Mouse (Mus musculus) hematopoietic stem cell, adult 5-6 weeks (primary cell): ENCODE measurements around the gene St6galnac4. TPM values are rescaled to one million over a fixed set of nuclear protein-coding genes. Genes with fewer than 3 reads are reported as not detected.

Experiments
- ATAC-seq, 2 experiments: fragments of 125-278 bp in 1 of 2; replicated peaks in 1 of 2; 2 replicates each; pipeline ENCODE4 v1.8.0; 2016 to 2017; ENCODE audit warnings: inconsistent platforms in 2 of 2, mild to moderate bottlenecking in 2 of 2, moderate number of reproducible peaks in 2 of 2, low read depth in 1 of 2, moderate TSS enrichment in 1 of 2; ENCODE audit not compliant: low FRiP score in 2 of 2, poor library complexity in 2 of 2, severe bottlenecking in 2 of 2, insufficient read depth in 1 of 2, low TSS enrichment in 1 of 2
- total RNA-seq: library from RNA; stranded (forward); fragments of 172-1452, 232-1000 nt; gene quantifications from 2 replicates; pipeline ENCODE4 v1.2.3, GENCODE M21; 2017

St6galnac4 gene
- total RNA-seq, 1 experiment from 2014 or later: 17.5 TPM

GRCm38 (mm10) chr2:32559570-32559969 is 27.3 kb upstream of the St6galnac4 start:
- ATAC-seq: no peak

GRCm38 (mm10) chr2:32566536-32567063 is 20.3 kb upstream of the St6galnac4 start:
- ATAC-seq: peak; percentile 49 to 58; a peak in 2 of 4 replicates

GRCm38 (mm10) chr2:32568149-32568548 is 18.7 kb upstream of the St6galnac4 start:
- ATAC-seq: no peak

- no peak for ATAC-seq
Measured at GRCm38 (mm10) chr2:32568941-32569340, 18.0 kb upstream of the St6galnac4 start.

GRCm38 (mm10) chr2:32570698-32571494 is 16.0 kb upstream of the St6galnac4 start, which contains the start of gene Dpm2:
Gene Dpm2 (plus strand): TSS chr2:32570858.
- peak; percentile 85 to 91 for ATAC-seq

GRCm38 (mm10) chr2:32572196-32572595 is 14.7 kb upstream of the St6galnac4 start:
- ATAC-seq: no peak

- no peak for ATAC-seq
Measured at GRCm38 (mm10) chr2:32574497-32574896, 12.4 kb upstream of the St6galnac4 start, which contains the start of gene Pip5kl1. Gene Pip5kl1 (plus strand): TSS chr2:32574797.

- 0 out of 4 replicates have a peak, but pooled peaks of 1 of the 2 experiments have one; percentile 32 for ATAC-seq
Measured at GRCm38 (mm10) chr2:32574901-32575585, 11.9 kb upstream of the St6galnac4 start.

GRCm38 (mm10) chr2:32575586-32576160 is 11.2 kb upstream of the St6galnac4 start, which contains the start of gene 9430097D07Rik:
Gene 9430097D07Rik (minus strand): TSS chr2:32575684.
- ATAC-seq: peak; percentile 35 to 63; a peak in 3 of 4 replicates

- no peak for ATAC-seq
Measured at GRCm38 (mm10) chr2:32576532-32576931, 10.4 kb upstream of the St6galnac4 start.

- ATAC-seq: no peak
Measured at GRCm38 (mm10) chr2:32578146-32579046, 8.5 kb upstream of the St6galnac4 start.

- ATAC-seq: no peak
Measured at GRCm38 (mm10) chr2:32581450-32582095, 5.3 kb upstream of the St6galnac4 start.

- peak; percentile 73 to 81 for ATAC-seq
Measured at GRCm38 (mm10) chr2:32582830-32583799, 3.8 kb upstream of the St6galnac4 start.

- ATAC-seq: no peak
Measured at GRCm38 (mm10) chr2:32585149-32585714, 1.7 kb upstream of the St6galnac4 start.

- ATAC-seq: peak; percentile 35 to 57; a peak in 3 of 4 replicates
Measured at GRCm38 (mm10) chr2:32587731-32588321, 931 bp downstream of the St6galnac4 start.
